Mouse (Mus musculus) bone marrow, adult 2 months (tissue): Measurements from ENCODE around the gene Col17a1. TPM values are rescaled to one million over a fixed set of nuclear protein-coding genes. Genes with fewer than 3 reads are reported as not detected.

ENCODE experiments used
- H3K27ac ChIP-seq: fragments of 200-500 bp; 2 replicates; pipeline ENCODE4 v1.5.1; 2012; ENCODE audit warnings: low read depth, mild to moderate bottlenecking, control low read depth, inconsistent platforms, low read length; ENCODE audit not compliant: control insufficient read depth, poor library complexity, insufficient read depth
- H3K4me1 ChIP-seq: fragments of 200-500 bp; 2 replicates; pipeline ENCODE4 v1.6.1; 2011; ENCODE audit warnings: low read length; ENCODE audit not compliant: control insufficient read depth, insufficient read depth
- H3K4me3 ChIP-seq: fragments of 200-500 bp; replicated peaks from 2 replicates; pipeline ENCODE3; 2011; ENCODE audit warnings: mild to moderate bottlenecking, low read depth, low read length, control low read depth; ENCODE audit not compliant: control insufficient read depth
- CTCF ChIP-seq: fragments of 200-500 bp; IDR thresholded peaks from 2 replicates; pipeline ENCODE4 v1.5.1; 2011; ENCODE audit warnings: low read length, control low read depth; ENCODE audit not compliant: control insufficient read depth, insufficient read depth
- POLR2A ChIP-seq: fragments of 200-500 bp; IDR thresholded peaks from 2 replicates; pipeline ENCODE4 v1.6.1; 2011; ENCODE audit warnings: low read depth, mild to moderate bottlenecking, control low read depth, low read length, borderline replicate concordance; ENCODE audit not compliant: control insufficient read depth
- WGBS: fragments of 180-500 bp; shearing (Covaris S2); methylation state at CpG from one replicate; pipeline ENCODE4 v1.1.7; 2018; 5-methylcytosine and 5-hydroxymethylcytosine counted together
- polyA plus RNA-seq: library from polyadenylated mRNA; stranded (reverse); fragments of >200 nt; gene quantifications from 2 replicates; pipeline ENCODE4 v1.2.4, GENCODE M21; 2011; ENCODE audit warnings: low replicate concordance; ENCODE audit not compliant: missing spikeins, insufficient read depth, insufficient read length

Gene Col17a1
- polyA plus RNA-seq, 1 experiment: not detected

DNA sequence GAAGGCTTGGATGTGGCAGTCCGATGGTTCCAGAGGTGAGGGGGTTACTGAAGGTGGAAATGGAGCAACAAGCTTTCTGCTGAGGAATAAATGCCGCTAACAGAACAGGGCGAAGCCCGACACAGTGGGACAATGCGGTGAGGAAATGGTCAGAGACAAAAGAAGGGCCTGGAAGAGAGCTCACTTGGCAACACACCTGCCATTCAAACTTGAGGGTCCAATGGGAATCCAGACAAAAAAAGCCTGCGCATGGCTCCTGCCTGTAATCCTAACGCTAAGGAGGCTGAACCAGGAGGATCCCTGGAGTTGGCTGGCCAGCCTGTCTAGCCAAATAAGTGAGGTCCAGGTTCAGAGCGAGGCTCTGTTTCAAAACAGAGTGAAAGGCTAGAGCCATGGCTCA lies 4.5 kb upstream of the Col17a1 start:
- H3K27ac ChIP-seq: no peak overlapping the region
- H3K4me1 ChIP-seq: no peaks in the 10 kb centered on the region; the same call in none of the 2 replicates
- 87% methylated on average over 8 of the region's 8 CpGs for WGBS
- H3K4me3 ChIP-seq: no peak overlapping the region
- TF ChIP-seq POLR2A: no peak
- no peak for TF ChIP-seq CTCF

DNA sequence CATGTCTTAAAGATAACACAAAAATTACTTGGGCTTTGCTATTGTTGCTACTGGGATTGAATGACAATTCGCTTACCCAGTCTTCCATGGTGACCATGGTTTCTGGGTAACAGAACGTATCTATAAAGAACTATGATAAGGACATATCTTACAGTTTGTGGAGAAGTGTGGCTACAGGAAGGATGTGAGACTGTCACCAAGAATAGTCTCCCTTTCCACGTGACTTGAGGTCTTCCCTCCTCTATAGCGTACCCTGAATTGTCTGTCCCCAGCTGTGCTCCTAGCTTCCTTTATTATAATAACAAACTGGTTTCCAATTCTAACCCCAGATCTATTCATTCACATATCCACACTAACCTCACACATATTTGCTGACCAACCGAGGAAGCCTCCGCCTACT lies 3.8 kb upstream of the Col17a1 start:
- Histone ChIP-seq H3K4me1 (no peaks in the 10 kb centered on the region; the same call in none of the 2 replicates), H3K27ac (no peak overlapping the region), H3K4me3 (no peak overlapping the region)
- TF ChIP-seq POLR2A (no peak), CTCF (no peak)
- 29% methylated on average over 6 of the region's 6 CpGs for WGBS

DNA sequence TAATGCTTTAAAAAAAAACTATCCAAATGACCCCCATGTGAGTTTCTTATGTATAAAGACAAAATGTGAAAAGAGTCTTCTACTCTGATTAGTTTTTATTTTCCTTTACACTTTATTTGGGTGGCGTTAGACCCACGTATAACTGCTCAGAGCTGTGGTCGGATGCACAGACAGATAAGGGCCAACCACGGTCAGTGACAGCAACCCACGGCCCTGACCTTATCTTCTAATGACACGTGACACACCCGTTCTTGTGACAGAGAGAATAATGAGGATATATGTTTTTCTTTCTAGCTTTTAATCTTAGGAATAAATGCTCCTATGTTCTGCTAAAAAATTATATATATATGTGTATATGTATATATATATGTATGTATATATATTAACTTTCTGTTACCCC lies 2.3 kb downstream of the Col17a1 start:
- WGBS: 27% methylated on average over 7 of the region's 7 CpGs
- no peaks in the 10 kb centered on the region for H3K4me1 ChIP-seq
- TF ChIP-seq POLR2A (no peak), CTCF (no peak)

GRCm38 (mm10) chr19:47678675-47679074 lies 13.2 kb downstream of the Col17a1 start:
- 78% methylated on average over 12 of the region's 12 CpGs for WGBS
- Histone ChIP-seq H3K27ac (no peak overlapping the region), H3K4me1 (no peaks in the 10 kb centered on the region), H3K4me3 (no peak overlapping the region)
- no peak for TF ChIP-seq POLR2A
- TF ChIP-seq CTCF: no peak

More for the DNA sequence above, 2.3 kb downstream of the Col17a1 start:
- Histone ChIP-seq H3K4me3 (no peak overlapping the region), H3K27ac (no peak overlapping the region)

DNA sequence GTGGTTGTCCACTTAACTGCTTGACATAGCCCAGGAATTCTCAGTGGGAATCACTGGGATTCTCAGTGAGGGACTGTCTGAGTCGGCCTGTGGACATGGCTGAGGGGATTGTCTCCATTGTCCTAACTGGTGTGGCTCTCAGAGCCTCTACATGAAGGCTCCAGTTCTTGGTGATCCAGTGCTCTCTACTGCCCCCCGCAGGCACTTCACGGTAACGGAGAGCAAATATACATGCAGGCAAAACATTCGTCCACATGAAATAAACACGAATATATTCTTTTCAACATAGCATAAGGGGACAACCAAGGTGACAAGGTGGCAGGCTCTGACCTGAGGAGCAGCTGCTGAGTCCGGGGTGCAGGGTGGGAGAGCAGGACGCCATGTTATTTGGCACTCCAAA lies 17.5 kb downstream of the Col17a1 start:
- Histone ChIP-seq H3K4me1 (no peaks in the 10 kb centered on the region), H3K27ac (no peak overlapping the region), H3K4me3 (no peak overlapping the region)
- peak; percentile 78 for TF ChIP-seq CTCF
- TF ChIP-seq POLR2A: no peak
- WGBS: 49% methylated on average over 8 of the region's 8 CpGs

GRCm38 (mm10) chr19:47668399-47668798 lies 23.5 kb downstream of the Col17a1 start:
- H3K4me1 ChIP-seq: no peaks in the 10 kb centered on the region
- TF ChIP-seq CTCF (no peak), POLR2A (no peak)
- WGBS: 80% methylated on average over 9 of the region's 9 CpGs

GRCm38 (mm10) chr19:47667601-47668000 lies 24.3 kb downstream of the Col17a1 start:
- WGBS: 69% methylated on average over 8 of the region's 8 CpGs
- TF ChIP-seq CTCF (no peak), POLR2A (no peak)
- H3K4me3 ChIP-seq: no peak overlapping the region
- no peaks in the 10 kb centered on the region for H3K4me1 ChIP-seq
- H3K27ac ChIP-seq: no peak overlapping the region

More at GRCm38 (mm10) chr19:47668399-47668798, 23.5 kb downstream of the Col17a1 start:
- H3K27ac ChIP-seq: no peak overlapping the region
- no peak overlapping the region for H3K4me3 ChIP-seq

GRCm38 (mm10) chr19:47659765-47660408 lies 32.0 kb downstream of the Col17a1 start:
- Histone ChIP-seq H3K4me3 (no peak overlapping the region), H3K27ac (no peak overlapping the region), H3K4me1 (no peaks in the 10 kb centered on the region)
- WGBS: 81% methylated on average over 9 of the region's 9 CpGs
- TF ChIP-seq POLR2A: no peak
- TF ChIP-seq CTCF: no peak
